Mouse (Mus musculus): ENCODE measurements around the gene Sptbn4. TPM values are rescaled to one million over a fixed set of nuclear protein-coding genes. Genes with fewer than 3 reads are reported as not detected.

Sptbn4 gene
- polyA plus RNA-seq, 1 experiment, result 0.25 TPM

DNA sequence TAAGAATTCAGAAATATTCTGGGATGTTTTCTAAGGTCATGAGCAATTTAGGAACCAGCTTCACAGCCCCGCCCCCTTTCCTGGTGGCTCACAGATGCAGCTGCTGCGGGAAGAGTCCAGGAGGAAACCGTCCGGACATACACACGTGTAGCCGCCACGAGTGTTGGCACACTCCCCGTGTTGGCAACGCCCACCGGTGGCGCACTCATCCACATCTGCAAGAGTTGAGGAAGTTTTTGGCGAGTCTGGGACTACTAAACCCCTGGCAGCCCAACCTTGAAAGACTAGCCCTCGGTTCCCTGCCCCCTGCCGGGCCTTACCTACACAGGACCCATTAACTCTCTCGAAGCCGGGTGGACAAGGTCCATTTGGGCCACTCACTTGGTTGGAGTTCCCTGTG, 118.8 kb downstream of the Sptbn4 start:
- Histone ChIP-seq H3K4me3 (ENCODE audit: insufficient read depth, poor library complexity, severe bottlenecking) (no peak overlapping the region), H3K79me2 (ENCODE audit: control insufficient read depth, insufficient read depth) (no peaks in the 10 kb centered on the region), H3ac (ENCODE audit: control insufficient read depth, insufficient read length, low read depth) (no peak overlapping the region), H3K36me3 (ENCODE audit: control insufficient read depth, insufficient read depth) (no peaks in the 10 kb centered on the region), H3K79me3 (ENCODE audit: low read depth) (no peaks in the 10 kb centered on the region), H3K27me3 (ENCODE audit: control insufficient read depth, insufficient read depth, insufficient read length) (no peaks in the 10 kb centered on the region)
- TF ChIP-seq USF1 (IDR thresholded peaks at IDR 0.05; ENCODE audit: low read depth) (no peak), MYOD1 (IDR thresholded peaks at IDR 0.05; ENCODE audit: control insufficient read depth, insufficient read length, low read depth) (no peak), CEBPB (IDR thresholded peaks at IDR 0.05; ENCODE audit: low read depth) (no peak), MAX (IDR thresholded peaks at IDR 0.05) (no peak)

DNA sequence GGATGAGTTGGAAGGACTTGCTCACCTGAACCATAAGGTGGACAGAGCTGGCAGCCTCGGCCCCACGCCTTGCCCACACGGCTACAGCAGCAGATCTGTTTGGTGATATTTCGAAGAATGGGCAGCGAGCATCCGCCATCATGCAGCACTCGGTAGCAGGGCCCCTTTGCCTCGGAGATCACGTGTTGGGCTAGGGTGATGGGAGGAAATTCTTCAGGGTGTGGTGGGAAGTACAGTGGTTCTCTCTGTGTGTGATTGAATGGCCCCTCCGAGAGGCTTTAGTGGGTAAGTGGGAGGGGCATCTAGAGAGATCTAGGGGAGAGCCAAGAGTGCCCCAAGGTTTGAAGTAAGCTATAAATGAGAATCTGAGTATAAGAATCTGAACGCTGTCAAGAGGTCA, 119.3 kb downstream of the Sptbn4 start:
- no peaks in the 10 kb centered on the region for H3K36me3 ChIP-seq (ENCODE audit: control insufficient read depth, insufficient read depth)
- no peaks in the 10 kb centered on the region for H3K79me3 ChIP-seq (ENCODE audit: low read depth)
- no peak overlapping the region for H3ac ChIP-seq (ENCODE audit: control insufficient read depth, insufficient read length, low read depth)
- TF ChIP-seq CEBPB (IDR thresholded peaks at IDR 0.05; ENCODE audit: low read depth) (no peak), FOSL1 (IDR thresholded peaks at IDR 0.05; ENCODE audit: insufficient read depth, low read length, poor library complexity, severe bottlenecking) (no peak), MYOD1 (IDR thresholded peaks at IDR 0.05; ENCODE audit: control insufficient read depth, insufficient read length, low read depth) (no peak), CTCF (IDR thresholded peaks at IDR 0.05; ENCODE audit: control insufficient read depth, insufficient read depth, insufficient read length) (no peak), USF1 (IDR thresholded peaks at IDR 0.05; ENCODE audit: low read depth) (no peak), MYOG (IDR thresholded peaks at IDR 0.05; ENCODE audit: control insufficient read depth, extremely low read depth, insufficient read length) (no peak), MAX (IDR thresholded peaks at IDR 0.05) (no peak)
- no peaks in the 10 kb centered on the region for H3K79me2 ChIP-seq (ENCODE audit: control insufficient read depth, insufficient read depth)
- H3K27me3 ChIP-seq (ENCODE audit: control insufficient read depth, insufficient read depth, insufficient read length), result no peaks in the 10 kb centered on the region
- H3K4me3 ChIP-seq (ENCODE audit: insufficient read depth, poor library complexity, severe bottlenecking), result no peak overlapping the region

DNA sequence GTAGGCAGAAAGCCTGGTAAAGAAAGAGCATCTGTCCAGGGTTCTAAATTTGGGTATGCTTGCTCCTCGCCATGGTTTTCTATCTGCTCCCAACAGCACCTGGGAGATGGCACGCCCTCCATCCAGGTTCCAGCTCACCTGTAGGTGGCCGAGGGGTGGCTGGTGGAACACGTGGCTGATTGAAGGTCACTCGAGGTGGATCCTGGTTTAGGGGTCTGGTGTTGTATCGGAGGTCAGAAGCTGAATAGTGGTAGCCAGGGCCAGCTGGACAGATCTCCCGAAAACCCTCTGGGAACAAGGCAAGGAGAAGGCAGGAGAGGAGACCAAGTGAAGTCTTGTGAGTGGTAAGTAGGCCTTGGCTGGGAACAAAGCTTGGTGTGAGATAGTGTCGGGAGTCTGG, 120.0 kb downstream of the Sptbn4 start:
- H3K79me2 ChIP-seq (ENCODE audit: control insufficient read depth, insufficient read depth), result no peaks in the 10 kb centered on the region
- no peak overlapping the region for H3K4me3 ChIP-seq (ENCODE audit: insufficient read depth, poor library complexity, severe bottlenecking)
- TF ChIP-seq MAX (IDR thresholded peaks at IDR 0.05), result no peak
- TF ChIP-seq CEBPB (IDR thresholded peaks at IDR 0.05; ENCODE audit: low read depth), result no peak
- TF ChIP-seq CTCF (IDR thresholded peaks at IDR 0.05; ENCODE audit: control insufficient read depth, insufficient read depth, insufficient read length), result no peak
- no peak for TF ChIP-seq MYOG (IDR thresholded peaks at IDR 0.05; ENCODE audit: control insufficient read depth, extremely low read depth, insufficient read length)
- no peak for TF ChIP-seq FOSL1 (IDR thresholded peaks at IDR 0.05; ENCODE audit: insufficient read depth, low read length, poor library complexity, severe bottlenecking)
- no peaks in the 10 kb centered on the region for H3K27me3 ChIP-seq (ENCODE audit: control insufficient read depth, insufficient read depth, insufficient read length)
- no peaks in the 10 kb centered on the region for H3K79me3 ChIP-seq (ENCODE audit: low read depth)
- H3ac ChIP-seq (ENCODE audit: control insufficient read depth, insufficient read length, low read depth), result no peak overlapping the region
- no peaks in the 10 kb centered on the region for H3K36me3 ChIP-seq (ENCODE audit: control insufficient read depth, insufficient read depth)

DNA sequence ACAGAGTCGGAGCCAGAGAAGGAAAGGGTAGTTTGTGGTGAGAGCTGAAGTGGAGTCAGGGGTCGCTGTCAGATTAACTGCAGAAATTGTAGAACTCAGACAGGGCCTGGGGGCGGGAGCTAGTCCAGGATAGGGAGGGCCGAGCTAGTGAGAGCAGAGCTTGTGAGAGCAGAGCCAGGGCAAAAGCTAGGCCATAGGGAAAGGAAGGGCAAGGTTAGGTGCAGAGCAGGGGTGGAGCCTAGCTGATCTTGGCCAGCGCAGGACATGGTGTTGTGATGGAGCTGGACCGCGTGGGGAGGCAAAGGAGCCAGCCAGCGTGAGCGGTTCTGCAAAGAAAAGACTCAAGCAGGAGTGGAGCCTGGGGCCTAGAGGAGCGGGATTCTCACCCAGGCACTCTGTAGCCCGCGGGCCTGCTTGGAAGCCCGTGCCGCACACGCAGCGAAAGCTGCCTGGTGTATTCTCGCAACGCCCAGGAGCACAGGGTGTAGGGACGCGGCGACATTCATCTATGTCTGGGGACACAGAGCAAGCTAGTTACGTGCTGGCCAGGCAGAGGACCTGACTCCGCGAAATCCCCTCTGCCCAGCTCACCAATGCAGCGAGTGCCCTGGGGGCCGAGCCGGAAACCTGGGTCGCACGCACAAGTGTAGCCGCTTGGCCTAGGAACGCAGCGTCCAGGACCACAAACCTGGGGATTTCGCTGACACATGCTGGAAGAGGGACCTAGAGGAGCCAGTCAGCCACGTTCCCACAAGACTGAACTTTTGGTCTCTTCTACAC, 121.2 kb downstream of the Sptbn4 start:
- Histone ChIP-seq H3K79me3 (ENCODE audit: low read depth) (no peaks in the 10 kb centered on the region), H3ac (ENCODE audit: control insufficient read depth, insufficient read length, low read depth) (peak overlapping the region; percentile 20), H3K27me3 (ENCODE audit: control insufficient read depth, insufficient read depth, insufficient read length) (no peaks in the 10 kb centered on the region), H3K36me3 (ENCODE audit: control insufficient read depth, insufficient read depth) (no peaks in the 10 kb centered on the region), H3K79me2 (ENCODE audit: control insufficient read depth, insufficient read depth) (no peaks in the 10 kb centered on the region), H3K4me3 (ENCODE audit: insufficient read depth, poor library complexity, severe bottlenecking) (no peak overlapping the region)
- TF ChIP-seq MYOG (IDR thresholded peaks at IDR 0.05; ENCODE audit: control insufficient read depth, extremely low read depth, insufficient read length), result no peak
- TF ChIP-seq USF1 (IDR thresholded peaks at IDR 0.05; ENCODE audit: low read depth), result no peak
- TF ChIP-seq CEBPB (IDR thresholded peaks at IDR 0.05; ENCODE audit: low read depth), result no peak
- no peak for TF ChIP-seq MAX (IDR thresholded peaks at IDR 0.05)
- TF ChIP-seq CTCF (IDR thresholded peaks at IDR 0.05; ENCODE audit: control insufficient read depth, insufficient read depth, insufficient read length), result no peak
- TF ChIP-seq MYOD1 (IDR thresholded peaks at IDR 0.05; ENCODE audit: control insufficient read depth, insufficient read length, low read depth), result no peak

DNA sequence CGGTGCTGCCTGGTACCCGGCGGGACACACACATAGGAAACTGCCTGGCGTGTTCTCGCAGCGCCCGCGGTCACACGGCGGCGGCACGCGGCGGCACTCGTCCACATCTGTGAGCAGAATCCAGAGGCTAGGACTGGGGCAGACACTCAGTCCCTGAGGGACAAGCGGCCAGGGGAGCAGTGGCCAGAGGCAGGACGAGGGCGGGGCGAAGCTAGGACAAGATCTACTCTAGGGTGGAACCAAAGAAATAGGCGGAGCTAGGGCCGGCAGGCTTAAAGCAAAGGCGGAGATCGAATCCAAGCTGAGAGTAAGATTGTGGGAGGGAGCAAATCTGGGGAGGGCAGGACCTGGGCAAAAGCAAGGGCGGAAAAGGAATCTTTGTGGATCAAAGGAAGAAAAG, 121.8 kb downstream of the Sptbn4 start:
- Histone ChIP-seq H3K27me3 (ENCODE audit: control insufficient read depth, insufficient read depth, insufficient read length) (no peaks in the 10 kb centered on the region), H3K36me3 (ENCODE audit: control insufficient read depth, insufficient read depth) (no peaks in the 10 kb centered on the region), H3K4me3 (ENCODE audit: insufficient read depth, poor library complexity, severe bottlenecking) (no peak overlapping the region), H3K79me3 (ENCODE audit: low read depth) (no peaks in the 10 kb centered on the region), H3ac (ENCODE audit: control insufficient read depth, insufficient read length, low read depth) (peak overlapping the region; percentile 31), H3K79me2 (ENCODE audit: control insufficient read depth, insufficient read depth) (no peaks in the 10 kb centered on the region)
- no peak for TF ChIP-seq CEBPB (IDR thresholded peaks at IDR 0.05; ENCODE audit: low read depth)
- no peak for TF ChIP-seq MAX (IDR thresholded peaks at IDR 0.05)
- no peak for TF ChIP-seq MYOD1 (IDR thresholded peaks at IDR 0.05; ENCODE audit: control insufficient read depth, insufficient read length, low read depth)
- TF ChIP-seq FOSL1 (IDR thresholded peaks at IDR 0.05; ENCODE audit: insufficient read depth, low read length, poor library complexity, severe bottlenecking), result no peak
- no peak for TF ChIP-seq USF1 (IDR thresholded peaks at IDR 0.05; ENCODE audit: low read depth)
- TF ChIP-seq MYOG (IDR thresholded peaks at IDR 0.05; ENCODE audit: control insufficient read depth, extremely low read depth, insufficient read length), result no peak
- no peak for TF ChIP-seq CTCF (IDR thresholded peaks at IDR 0.05; ENCODE audit: control insufficient read depth, insufficient read depth, insufficient read length)

DNA sequence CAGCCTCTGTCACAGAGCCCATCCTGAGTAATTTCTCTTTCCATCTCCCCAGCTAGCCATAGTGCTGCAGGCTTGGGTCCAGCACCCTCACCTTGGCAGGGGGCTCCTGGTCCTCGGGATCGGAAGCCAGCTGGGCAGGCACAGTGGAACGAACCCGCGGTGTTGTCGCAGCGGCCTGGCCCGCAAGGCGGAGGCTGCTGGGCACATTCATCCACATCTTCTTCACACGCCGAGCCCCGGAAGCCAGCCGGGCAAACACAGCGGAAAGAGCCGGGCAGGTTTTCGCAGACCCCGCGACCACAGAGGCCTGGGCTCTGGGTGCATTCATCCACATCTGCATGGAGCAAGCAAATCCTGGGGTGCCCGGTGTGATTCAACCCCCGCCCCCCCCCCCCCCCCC, 122.6 kb downstream of the Sptbn4 start:
- TF ChIP-seq MYOG (IDR thresholded peaks at IDR 0.05; ENCODE audit: control insufficient read depth, extremely low read depth, insufficient read length) (no peak), MYOD1 (IDR thresholded peaks at IDR 0.05; ENCODE audit: control insufficient read depth, insufficient read length, low read depth) (no peak), CEBPB (IDR thresholded peaks at IDR 0.05; ENCODE audit: low read depth) (no peak), FOSL1 (IDR thresholded peaks at IDR 0.05; ENCODE audit: insufficient read depth, low read length, poor library complexity, severe bottlenecking) (no peak), MAX (IDR thresholded peaks at IDR 0.05) (no peak), USF1 (IDR thresholded peaks at IDR 0.05; ENCODE audit: low read depth) (no peak), CTCF (IDR thresholded peaks at IDR 0.05; ENCODE audit: control insufficient read depth, insufficient read depth, insufficient read length) (no peak)
- no peaks in the 10 kb centered on the region for H3K79me2 ChIP-seq (ENCODE audit: control insufficient read depth, insufficient read depth)
- no peaks in the 10 kb centered on the region for H3K27me3 ChIP-seq (ENCODE audit: control insufficient read depth, insufficient read depth, insufficient read length)
- H3K36me3 ChIP-seq (ENCODE audit: control insufficient read depth, insufficient read depth), result no peaks in the 10 kb centered on the region
- H3K79me3 ChIP-seq (ENCODE audit: low read depth), result no peaks in the 10 kb centered on the region
- no peak overlapping the region for H3K4me3 ChIP-seq (ENCODE audit: insufficient read depth, poor library complexity, severe bottlenecking)
- no peak overlapping the region for H3ac ChIP-seq (ENCODE audit: control insufficient read depth, insufficient read length, low read depth)

Measured in C2C12 (cell line).